Mouse (Mus musculus): Measurements from ENCODE around the gene Fam71f2. TPM values are rescaled to one million over a fixed set of nuclear protein-coding genes. Genes with fewer than 3 reads are reported as not detected.

Gene Fam71f2
- polyA plus RNA-seq, 3 experiments from 2014 or later, result 0.50 TPM; not detected in 2

Other genes starting within 250 kb of the Fam71f2 start
- gene Lep, start 219.4 kb upstream of the Fam71f2 start, polyA plus RNA-seq (2017; shearing (Covaris generic)), result not detected
- gene Rbm28, start 114.6 kb upstream of the Fam71f2 start, polyA plus RNA-seq (2017; shearing (Covaris generic)), result 10 to 100 TPM; 51.7 to 58.2 (median 54.8) TPM
- gene Prrt4, start 100.0 kb upstream of the Fam71f2 start, polyA plus RNA-seq (2017; shearing (Covaris generic)), result not detected
- 10 to 100 TPM; 10.7 to 21.0 (median 14.8) TPM for gene Impdh1, start 63.2 kb upstream of the Fam71f2 start, polyA plus RNA-seq (2017; shearing (Covaris generic))
- gene Hilpda, start 7.1 kb upstream of the Fam71f2 start, polyA plus RNA-seq (2017; shearing (Covaris generic)), result 10 to 100 TPM; 19.9 to 29.7 (median 25.6) TPM
- not detected for gene Fam71f1, start 39.5 kb downstream of the Fam71f2 start, polyA plus RNA-seq (2017; shearing (Covaris generic))
- gene Calu, start 68.5 kb downstream of the Fam71f2 start, polyA plus RNA-seq (2017; shearing (Covaris generic)), result 10 to 100 TPM; 60.2 to 63.2 (median 62.6) TPM
- gene Opn1sw, start 108.9 kb downstream of the Fam71f2 start, polyA plus RNA-seq (2017; shearing (Covaris generic)), result under 1 TPM; 0.38 to 0.66 (median 0.66) TPM
- 1 to 10 TPM in 2 of 3 experiments, under 1 TPM in 1; 0.65 to 1.1 (median 1.0) TPM for gene Ccdc136, start 116.7 kb downstream of the Fam71f2 start, polyA plus RNA-seq (2017; shearing (Covaris generic))
- gene Flnc, start 153.7 kb downstream of the Fam71f2 start, polyA plus RNA-seq (2017; shearing (Covaris generic)), result not detected
- gene Atp6v1f, start 188.1 kb downstream of the Fam71f2 start, polyA plus RNA-seq (2017; shearing (Covaris generic)), result 100 to 1,000 TPM; 332 to 391 (median 358) TPM
- gene Atp6v1fnb, start 191.8 kb downstream of the Fam71f2 start, polyA plus RNA-seq (2017; shearing (Covaris generic)), result not detected
- gene Kcp, start 228.4 kb downstream of the Fam71f2 start, polyA plus RNA-seq (2017; shearing (Covaris generic)), result under 1 TPM in 1 of 3 experiments, not detected in 2; 0.16 TPM
- gene Irf5, start 247.0 kb downstream of the Fam71f2 start, polyA plus RNA-seq (2017; shearing (Covaris generic)), result 10 to 100 TPM; 19.2 to 26.7 (median 20.9) TPM